Mouse (Mus musculus) kidney, postnatal 0 days (tissue): ENCODE data around the gene Retnlb. TPM values are rescaled to one million over a fixed set of nuclear protein-coding genes. Genes with fewer than 3 reads are reported as not detected.
A peak's percentile ranks its signal among the peaks of the same experiment; 100 is the strongest.

Experiments
- ATAC-seq: fragments of 200-750 bp; cut with Nextera tagmentation; replicated peaks from 2 replicates; pipeline ENCODE4 v1.8.0; 2017; ENCODE audit warnings: low read depth, moderate number of reproducible peaks, moderate TSS enrichment, moderate library complexity; ENCODE audit not compliant: low FRiP score
- DNase-seq: peaks from one replicate; pipeline ENCODE4 v3.0.0-alpha.2; 2016; ENCODE audit warnings: low spot score
- H3K27ac ChIP-seq: fragments of 300-500 bp; sonication (generic); 2 replicates; pipeline ENCODE4 v1.5.1; 2014; ENCODE audit warnings: mild to moderate bottlenecking
- H3K27me3 ChIP-seq: fragments of 300-500 bp; sonication (generic); 2 replicates; pipeline ENCODE4 v1.6.1; 2014; ENCODE audit warnings: low read length, mixed read lengths; ENCODE audit not compliant: insufficient read depth
- H3K36me3 ChIP-seq: fragments of 300-500 bp; sonication (generic); 2 replicates; pipeline ENCODE4 v1.6.1; 2014; ENCODE audit warnings: low read length, mixed read lengths; ENCODE audit not compliant: insufficient read depth
- H3K4me1 ChIP-seq: fragments of 300-500 bp; sonication (generic); replicated peaks from 2 replicates; pipeline ENCODE4 v1.6.1; 2014; ENCODE audit warnings: antibody characterized with exemption, low read length, mixed read lengths; ENCODE audit not compliant: insufficient read depth
- H3K4me2 ChIP-seq: fragments of 300-500 bp; sonication (generic); 2 replicates; pipeline ENCODE4 v1.6.1; 2014; ENCODE audit warnings: mild to moderate bottlenecking, low read length, moderate library complexity, mixed read lengths
- H3K4me3 ChIP-seq: fragments of 300-500 bp; sonication (generic); replicated peaks from 2 replicates; pipeline ENCODE4 v1.5.1; 2014; ENCODE audit warnings: low read depth, low read length
- H3K9ac ChIP-seq: fragments of 300-500 bp; sonication (generic); 2 replicates; pipeline ENCODE4 v1.6.1; 2014; ENCODE audit warnings: low read depth, low read length
- H3K9me3 ChIP-seq: fragments of 300-500 bp; sonication (generic); replicated peaks from 2 replicates; pipeline ENCODE4 v1.6.1; 2016; ENCODE audit warnings: low read length, inconsistent platforms, mixed read lengths
- CTCF ChIP-seq: IDR thresholded peaks from 2 replicates; pipeline ENCODE4 v1.5.1; 2016; ENCODE audit warnings: antibody characterized with exemption, low read depth, mild to moderate bottlenecking, moderate library complexity
- WGBS: fragments of 180-500 bp; shearing (Covaris S2); extraction: QIAGEN DNeasy Blood & Tissue Kit; methylation state at CpG from one replicate; pipeline ENCODE4 v1.1.7; 2014; 5-methylcytosine and 5-hydroxymethylcytosine counted together
- polyA plus RNA-seq: library from polyadenylated mRNA; unstranded; fragments of >200 nt; fragmentation: Nextera tagmentation; extraction: Ambion mirVana; gene quantifications from 2 replicates; pipeline ENCODE4 v1.2.1, GENCODE M21; 2015

The Retnlb gene
- polyA plus RNA-seq, 1 experiment from 2014 or later: not detected

DNA sequence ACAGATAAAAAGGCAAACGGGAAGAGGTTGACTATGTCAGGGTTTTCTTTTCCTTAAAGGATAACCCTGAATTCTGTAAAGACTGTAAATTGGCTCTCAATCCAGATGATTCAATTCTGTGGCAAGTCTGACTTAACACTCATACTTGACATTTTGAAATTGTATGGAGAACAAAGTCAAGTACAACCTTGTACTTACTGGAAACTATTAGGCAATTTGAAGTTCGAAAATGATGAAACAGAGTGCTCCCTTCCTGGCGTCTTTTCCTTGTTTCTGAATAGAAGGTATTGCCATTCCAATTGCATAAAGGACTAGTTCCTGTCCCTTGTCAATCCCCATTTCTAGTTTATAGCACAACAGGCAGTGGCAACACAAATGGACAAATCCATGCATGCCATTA is 17.2 kb upstream of the Retnlb start:
- no peak overlapping the region for H3K27ac ChIP-seq
- TF ChIP-seq CTCF: no peak

DNA sequence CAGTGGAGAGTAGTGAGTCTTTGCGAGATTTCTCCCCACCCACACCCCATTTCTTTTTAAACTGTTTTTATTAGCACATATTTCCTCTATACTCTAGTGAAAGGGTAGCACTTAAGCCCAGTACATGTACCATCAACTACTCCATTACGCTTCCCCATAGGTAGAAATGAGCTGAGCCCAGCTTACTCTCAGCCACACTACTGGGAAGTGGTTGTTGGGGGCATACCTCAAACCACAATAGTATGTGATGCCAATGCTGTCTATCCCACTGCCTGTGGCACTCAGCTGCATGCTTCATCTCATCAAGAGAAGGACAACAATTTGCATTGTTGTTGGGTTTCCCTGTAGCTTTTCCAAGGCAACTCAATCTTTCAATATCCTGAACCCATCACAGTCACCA is 15.8 kb upstream of the Retnlb start:
- no peak overlapping the region for H3K27ac ChIP-seq
- 89% methylated on average over 2 of the region's 2 CpGs for WGBS
- no peak for ATAC-seq

More for the DNA sequence above, 17.2 kb upstream of the Retnlb start:
- Histone ChIP-seq H3K4me1 (no peaks in the 10 kb centered on the region), H3K4me3 (no peak overlapping the region), H3K4me2 (no peak overlapping the region), H3K36me3 (no peaks in the 10 kb centered on the region), H3K27me3 (no peaks in the 10 kb centered on the region), H3K9ac (no peak overlapping the region), H3K9me3 (no peaks in the 10 kb centered on the region)
- WGBS: 86% methylated on average over 3 of the region's 3 CpGs
- DNase-seq (no peak), ATAC-seq (no peak)

DNA sequence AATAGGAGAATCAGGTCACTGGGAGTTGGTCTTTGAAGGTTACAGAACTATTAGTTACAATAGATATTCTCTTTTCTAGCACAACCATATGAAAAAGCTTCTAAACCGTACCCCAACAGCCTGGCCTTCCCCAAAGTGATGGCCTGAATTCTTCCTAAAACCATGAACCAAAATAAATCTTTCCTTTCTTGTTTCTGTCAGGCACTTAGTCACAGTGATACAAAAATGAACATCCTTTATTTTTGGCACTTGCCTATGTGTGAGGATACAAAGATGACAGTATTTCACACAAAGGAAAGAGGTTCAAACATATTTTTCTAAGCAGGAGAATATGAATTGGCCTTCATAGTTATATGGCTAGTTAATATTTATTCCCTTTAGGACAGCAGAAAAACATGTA is 11.2 kb upstream of the Retnlb start:
- Histone ChIP-seq H3K27ac (no peak overlapping the region), H3K9ac (no peak overlapping the region), H3K27me3 (no peaks in the 10 kb centered on the region), H3K9me3 (no peaks in the 10 kb centered on the region), H3K4me1 (no peaks in the 10 kb centered on the region), H3K36me3 (no peaks in the 10 kb centered on the region), H3K4me3 (no peak overlapping the region), H3K4me2 (no peak overlapping the region)
- ATAC-seq: no peak
- no peak for DNase-seq
- 83% methylated on average over 1 of the region's 1 CpGs for WGBS
- no peak for TF ChIP-seq CTCF

More for the DNA sequence above, 15.8 kb upstream of the Retnlb start:
- no peaks in the 10 kb centered on the region for H3K4me1 ChIP-seq
- H3K9ac ChIP-seq: no peak overlapping the region
- no peak for DNase-seq
- H3K36me3 ChIP-seq: no peaks in the 10 kb centered on the region
- H3K9me3 ChIP-seq: no peaks in the 10 kb centered on the region
- no peaks in the 10 kb centered on the region for H3K27me3 ChIP-seq
- TF ChIP-seq CTCF: no peak
- H3K4me3 ChIP-seq: no peak overlapping the region
- H3K4me2 ChIP-seq: no peak overlapping the region

DNA sequence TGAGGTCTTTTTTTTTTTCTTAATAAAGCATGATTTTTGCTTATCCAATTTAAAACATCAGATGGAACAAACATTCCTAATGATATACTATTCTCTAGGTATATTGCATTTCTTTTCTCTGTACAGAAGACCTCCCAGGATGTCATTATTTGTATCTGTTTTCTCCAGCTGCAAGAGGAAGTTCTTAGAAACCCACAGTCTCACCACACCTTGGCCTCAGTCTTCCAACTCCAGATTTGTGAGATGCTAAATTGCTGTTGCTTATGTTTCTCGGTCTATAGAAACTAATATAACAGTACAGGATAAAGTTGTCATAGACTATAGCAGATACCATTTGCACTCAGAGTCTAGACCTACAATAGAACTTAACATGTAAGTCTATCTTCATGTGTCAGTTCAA is 10.1 kb upstream of the Retnlb start:
- ATAC-seq (no peak), DNase-seq (no peak)
- H3K4me3 ChIP-seq: no peak overlapping the region
- TF ChIP-seq CTCF: no peak
- H3K4me1 ChIP-seq: no peaks in the 10 kb centered on the region
- 83% methylated on average over 1 of the region's 1 CpGs for WGBS
- H3K36me3 ChIP-seq: no peaks in the 10 kb centered on the region
- H3K9ac ChIP-seq: no peak overlapping the region
- no peaks in the 10 kb centered on the region for H3K9me3 ChIP-seq
- H3K27me3 ChIP-seq: no peaks in the 10 kb centered on the region
- no peak overlapping the region for H3K4me2 ChIP-seq
- no peak overlapping the region for H3K27ac ChIP-seq

DNA sequence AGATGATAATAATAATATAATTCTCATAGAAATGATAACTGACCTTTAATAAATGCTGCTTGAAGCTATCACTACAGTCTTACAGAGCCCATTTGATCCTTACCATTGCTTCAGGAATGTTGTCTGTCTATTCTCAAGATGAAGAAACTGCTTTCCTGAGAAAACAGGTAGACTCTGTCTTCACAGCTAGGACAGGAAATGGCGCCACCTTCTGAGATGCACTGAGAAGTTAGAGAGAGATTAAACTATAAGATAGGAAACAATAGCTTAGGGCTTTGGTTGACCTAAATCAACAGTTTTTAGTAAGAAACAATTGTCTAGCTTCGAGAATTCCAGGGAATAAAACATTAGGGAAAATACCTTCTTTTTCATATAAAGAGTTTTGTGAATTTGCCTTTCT is 7.3 kb upstream of the Retnlb start:
- no peak for ATAC-seq
- Histone ChIP-seq H3K27me3 (no peaks in the 10 kb centered on the region), H3K4me1 (no peaks in the 10 kb centered on the region), H3K36me3 (no peaks in the 10 kb centered on the region), H3K4me3 (no peak overlapping the region), H3K9me3 (no peaks in the 10 kb centered on the region), H3K27ac (no peak overlapping the region), H3K4me2 (no peak overlapping the region), H3K9ac (no peak overlapping the region)
- 53% methylated on average over 2 of the region's 2 CpGs for WGBS
- DNase-seq: no peak
- peak; percentile 48 for TF ChIP-seq CTCF

DNA sequence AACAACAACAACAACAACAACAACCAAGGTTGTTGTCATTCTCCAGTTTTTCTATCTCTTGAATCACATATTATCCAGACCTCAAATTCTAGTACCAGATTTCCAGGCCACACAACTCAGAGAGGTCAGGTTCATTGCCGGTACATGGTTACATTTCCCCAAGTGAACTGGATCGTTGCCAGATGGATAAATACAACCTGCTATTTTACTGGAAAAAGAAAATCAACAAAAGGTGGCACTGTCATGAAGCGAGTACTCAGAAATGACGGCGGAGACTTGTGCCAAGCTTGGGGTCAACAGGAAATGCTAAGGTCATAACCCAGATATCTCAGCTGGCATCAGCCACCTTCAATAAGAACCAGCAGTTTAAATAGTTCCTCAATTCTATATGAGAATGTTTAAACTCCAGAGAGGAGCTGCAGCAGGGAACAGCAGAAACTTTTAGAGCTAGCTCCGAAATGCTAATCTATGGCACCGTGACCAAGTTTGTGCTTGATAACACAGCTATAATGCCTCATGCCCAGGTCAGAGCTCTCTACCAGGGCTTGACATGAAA is 4.7 kb upstream of the Retnlb start:
- Histone ChIP-seq H3K9ac (no peak overlapping the region), H3K4me2 (no peak overlapping the region), H3K4me3 (no peak overlapping the region), H3K4me1 (no peaks in the 10 kb centered on the region), H3K9me3 (no peaks in the 10 kb centered on the region), H3K36me3 (no peaks in the 10 kb centered on the region), H3K27ac (no peak overlapping the region), H3K27me3 (no peaks in the 10 kb centered on the region)
- WGBS: 57% methylated on average over 7 of the region's 7 CpGs
- DNase-seq (peak; percentile 3), ATAC-seq (no peak)
- no peak for TF ChIP-seq CTCF

DNA sequence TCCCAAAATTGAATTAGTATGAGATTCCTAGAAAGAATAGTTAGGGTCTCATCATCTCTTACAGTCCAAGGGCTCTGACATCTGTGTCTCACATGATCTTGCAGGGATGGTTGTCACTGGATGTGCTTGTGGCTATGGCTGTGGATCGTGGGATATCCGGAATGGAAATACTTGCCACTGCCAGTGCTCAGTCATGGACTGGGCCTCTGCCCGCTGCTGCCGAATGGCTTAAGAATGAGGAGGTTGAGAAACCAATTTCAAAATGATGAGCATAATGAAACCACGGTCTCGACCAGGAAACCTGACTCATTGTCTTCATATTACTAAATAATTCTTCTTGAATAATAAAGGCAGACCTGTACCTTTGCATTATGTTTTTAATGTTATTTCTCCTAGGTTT is 1.9 kb downstream of the Retnlb start:
- DNase-seq: no peak
- no peak for TF ChIP-seq CTCF
- H3K4me3 ChIP-seq: no peak overlapping the region
- no peaks in the 10 kb centered on the region for H3K36me3 ChIP-seq
- H3K27me3 ChIP-seq: no peaks in the 10 kb centered on the region
- WGBS: 92% methylated on average over 6 of the region's 6 CpGs
- H3K9me3 ChIP-seq: no peaks in the 10 kb centered on the region
- no peak overlapping the region for H3K4me2 ChIP-seq
- no peak overlapping the region for H3K27ac ChIP-seq
- ATAC-seq: no peak
- no peak overlapping the region for H3K9ac ChIP-seq
- H3K4me1 ChIP-seq: no peaks in the 10 kb centered on the region
